Mouse (Mus musculus) kidney, adult 2 months (tissue): ENCODE measurements at regions not wholly inside any gene's neighbourhood (a gene's known extent, or its start where the extent isn't known, plus 50 kb on each side); places are given as distances from the start of the nearest gene placed in this dataset.

Experiments used
- CTCF ChIP-seq: fragments of 200-500 bp; conservative IDR thresholded peaks from 2 replicates; pipeline ENCODE4 v1.5.1; 2011; ENCODE audit warnings: low read depth, mild to moderate bottlenecking, control low read depth, low read length, moderate library complexity, mixed read lengths; ENCODE audit not compliant: insufficient read depth, insufficient read length
- POLR2A ChIP-seq: fragments of 200-500 bp; IDR thresholded peaks from one replicate; pipeline ENCODE4 v1.6.1; 2011; ENCODE audit warnings: low read depth, low read length, control low read depth

DNA sequence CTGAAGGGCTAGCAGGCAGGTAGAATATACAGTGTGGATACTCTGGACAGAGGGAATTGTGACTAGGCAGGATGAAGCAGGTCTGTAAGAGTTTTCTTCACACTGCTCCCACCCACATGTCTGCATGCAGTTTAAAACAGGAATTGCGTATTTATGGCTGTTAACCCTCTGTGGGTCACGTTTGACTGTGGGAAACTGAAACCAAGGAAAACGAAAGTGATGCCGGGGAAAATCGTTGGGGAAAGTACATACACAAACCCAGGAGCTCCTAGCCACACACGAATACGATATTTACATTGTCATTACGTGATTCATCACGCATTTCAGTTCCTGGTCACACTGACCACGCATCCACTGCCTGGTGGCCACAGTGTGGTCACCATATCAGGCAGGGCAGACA is 170.6 kb upstream of the Spdye4c start:
- TF ChIP-seq CTCF: no peak
- TF ChIP-seq POLR2A: no peak
